Mouse (Mus musculus) cerebellum, adult 9-10 months (tissue): Measurements from ENCODE around the gene Ddx21.
A peak's percentile ranks its signal among the peaks of the same experiment; 100 is the strongest.
"Not testable (repeated sequence)": the region's sequence is repeated elsewhere in the genome, so short reads cannot be mapped to it uniquely, and the experiment has no call there.

Experiments
- DNase-seq: peaks from one replicate; pipeline ENCODE4 v3.0.0; 2022

The Ddx21 gene

DNA sequence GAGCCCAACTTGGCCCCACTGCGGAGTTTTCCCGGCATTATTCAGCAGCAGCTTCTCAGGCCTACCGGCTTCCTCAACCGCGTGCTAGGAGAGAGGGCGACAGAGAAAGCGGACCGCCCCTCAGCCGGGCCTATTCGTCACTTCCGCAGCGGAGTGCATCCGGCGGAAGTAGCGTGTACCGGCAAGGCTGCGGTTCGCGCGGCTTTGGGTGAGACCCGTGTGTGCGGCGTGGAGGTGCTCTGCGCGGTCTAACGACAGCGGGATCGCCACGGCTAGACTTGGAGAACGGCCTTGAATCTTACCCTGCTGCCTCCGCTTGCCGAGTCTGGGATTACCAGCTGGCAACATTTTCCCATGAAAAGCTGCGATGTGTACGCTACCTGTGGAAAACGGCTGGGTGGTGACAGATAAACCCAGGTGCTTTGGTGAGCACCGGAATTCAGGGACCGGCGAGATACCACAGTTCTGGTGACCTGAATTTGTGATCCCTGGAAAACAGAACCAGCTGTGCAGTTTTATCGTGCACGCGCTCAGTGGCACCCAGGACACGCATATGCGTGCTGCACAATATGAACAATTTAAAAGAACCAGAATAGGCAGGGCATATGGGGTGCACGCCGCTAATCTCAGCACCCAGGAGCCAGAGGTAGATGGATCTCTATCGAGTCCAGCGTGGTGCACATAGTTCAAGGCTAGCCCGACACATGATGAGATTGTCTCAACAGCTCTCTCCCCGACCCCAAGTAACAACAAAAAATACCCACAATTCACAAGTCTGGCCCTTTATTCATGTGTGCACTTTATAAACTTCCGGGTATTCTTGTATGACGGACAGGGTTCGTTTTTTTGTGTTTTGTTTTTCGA is at the start of gene Ddx21:
Gene Ddx21, minus strand, starts transcription at position 105 of the 864 bp plus-strand sequence.
- DNase-seq, result peak; percentile 82

DNA sequence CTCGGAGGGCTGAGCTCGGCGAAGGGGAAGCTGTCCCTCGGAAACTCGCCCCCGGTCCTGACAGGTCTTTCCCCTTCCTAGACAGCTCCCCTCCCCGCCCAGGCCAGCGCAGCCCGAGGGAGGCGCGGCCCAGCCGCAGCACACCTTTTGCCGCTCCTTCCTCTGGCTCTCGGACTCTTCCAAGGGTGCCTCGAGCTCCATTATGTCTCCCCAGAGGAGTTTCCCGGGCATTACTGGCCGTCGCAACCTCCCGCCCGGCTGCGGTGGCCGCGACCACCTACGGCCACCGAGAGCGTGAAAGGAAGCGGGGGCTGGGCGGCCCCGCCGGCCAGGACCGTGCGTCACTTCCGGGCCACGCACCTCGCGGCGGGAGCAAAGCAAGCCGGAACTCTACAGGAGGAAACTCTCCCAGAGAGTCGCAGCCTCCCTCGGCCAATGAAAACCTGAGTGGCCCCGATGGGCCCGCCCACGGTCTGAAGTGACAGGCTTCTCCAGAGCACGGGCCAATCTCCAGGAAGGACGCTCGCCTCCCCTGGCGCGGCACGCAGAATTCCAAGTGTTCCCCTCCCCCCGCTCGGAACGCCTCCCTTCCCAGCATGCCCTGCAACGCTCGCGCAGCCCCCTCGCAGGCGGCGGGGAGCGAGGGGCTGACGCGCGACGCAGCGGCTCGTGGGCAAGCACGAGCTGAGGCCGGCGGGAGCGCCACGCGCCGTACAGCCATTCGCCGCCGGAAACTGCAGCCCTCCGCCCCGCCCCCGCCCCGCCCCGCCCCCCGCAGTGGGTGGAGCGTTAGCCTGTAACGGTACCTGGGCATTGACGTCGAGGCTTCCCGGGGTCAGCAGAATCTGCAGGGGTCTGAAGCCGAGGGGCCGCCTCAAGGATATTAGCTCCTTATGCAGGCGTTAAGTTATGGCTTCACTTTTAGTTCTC is 49.1 kb upstream of the Ddx21 start, which contains the start of gene Ddx50:
Gene Ddx50, minus strand, starts transcription at position 338 of the 930 bp plus-strand sequence.
- peak; percentile 99 for DNase-seq

DNA sequence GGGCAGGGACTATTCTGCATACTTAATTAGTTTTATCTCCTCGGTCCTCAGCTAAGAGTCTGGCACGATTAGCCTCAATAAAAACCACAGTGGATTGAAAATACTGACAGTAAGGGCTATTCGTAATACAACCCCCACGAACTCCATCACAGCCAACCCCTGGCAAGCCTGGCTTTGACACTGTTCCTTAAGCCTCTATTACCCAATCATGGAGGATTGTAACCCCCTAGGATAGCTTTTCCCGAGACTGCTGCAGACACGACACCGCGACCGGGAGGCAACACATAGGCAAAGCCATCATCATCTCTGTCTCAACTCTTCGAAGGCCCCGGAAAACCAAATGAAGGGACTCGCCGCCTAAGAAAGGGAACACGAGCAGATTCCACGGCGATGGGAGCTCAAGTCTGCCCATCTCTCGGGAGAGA is 48.3 kb upstream of the Ddx21 start:
- no peak for DNase-seq

DNA sequence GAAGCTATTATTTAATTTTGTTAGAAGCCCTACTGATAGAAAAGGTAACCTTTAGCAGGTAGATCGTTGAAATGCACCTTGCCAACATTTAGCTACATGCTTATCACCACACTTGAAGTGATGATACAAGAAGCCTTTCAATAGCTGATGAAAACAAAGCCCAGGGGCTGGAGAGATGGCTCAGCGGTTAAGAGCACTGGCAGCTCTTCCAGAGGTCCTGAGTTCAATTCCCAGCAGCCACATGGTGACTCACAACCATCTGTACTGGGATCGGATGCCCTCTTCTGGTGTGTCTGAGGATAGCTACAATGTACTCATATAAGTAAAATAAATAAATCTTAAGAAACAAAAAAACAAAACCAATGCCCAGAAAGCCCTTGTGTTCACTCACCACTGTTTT is 2.1 kb upstream of the Ddx21 start:
- no peak for DNase-seq

DNA sequence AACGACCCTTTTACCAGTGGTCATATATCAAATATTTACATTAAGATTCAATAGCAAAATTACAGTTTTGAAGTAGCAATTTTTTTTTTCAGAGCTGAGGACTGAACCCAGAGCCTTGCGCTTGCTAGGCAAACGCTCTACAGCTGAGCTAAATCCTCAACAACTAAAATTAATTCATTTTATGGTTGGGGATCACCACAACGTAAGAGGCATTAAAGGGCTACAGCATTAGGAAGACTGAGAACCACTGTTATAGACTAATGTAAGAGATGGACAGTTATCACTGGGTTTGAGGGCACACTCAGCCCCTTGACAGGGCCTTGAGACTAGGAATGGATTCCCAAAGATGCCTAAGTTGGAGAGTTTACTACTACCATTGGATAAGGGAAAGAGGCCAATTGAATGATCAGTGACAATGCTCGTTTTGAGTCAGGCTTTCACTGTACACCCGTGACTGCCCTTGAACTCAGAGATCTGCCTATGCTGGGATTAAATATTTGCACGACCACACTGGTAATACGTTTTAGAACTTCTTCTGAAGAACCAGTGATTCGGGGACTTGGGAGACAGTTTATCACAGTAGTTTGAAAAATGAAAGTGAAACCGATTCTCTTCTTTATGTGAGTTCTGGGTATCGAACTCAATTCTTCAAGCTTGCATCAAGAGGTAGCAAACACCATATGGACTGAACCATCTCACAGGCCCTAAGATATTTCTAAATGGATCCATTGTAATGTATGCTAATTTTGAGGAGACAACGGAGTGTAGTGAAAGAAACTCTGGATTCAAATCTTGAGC is 1.4 kb upstream of the Ddx21 start:
- no peak for DNase-seq

DNA sequence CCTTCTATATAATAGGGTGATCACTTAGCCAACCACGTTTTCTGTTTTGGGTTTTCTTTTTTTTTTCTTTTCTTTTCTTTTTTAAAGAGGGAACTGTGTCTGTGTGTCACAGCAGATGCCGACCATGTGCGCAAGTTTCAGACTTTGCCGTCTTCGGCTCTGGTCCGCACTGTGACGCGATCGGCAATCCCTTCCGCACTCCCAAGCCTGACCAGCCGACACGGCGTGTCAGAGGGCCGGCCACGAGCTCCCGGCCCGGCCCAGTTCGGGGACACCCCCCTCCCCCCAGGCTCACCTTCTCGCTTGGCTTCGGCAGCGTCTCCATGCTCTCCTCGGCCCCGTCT is 276 bp downstream of the Ddx21 start:
- no peak for DNase-seq

DNA sequence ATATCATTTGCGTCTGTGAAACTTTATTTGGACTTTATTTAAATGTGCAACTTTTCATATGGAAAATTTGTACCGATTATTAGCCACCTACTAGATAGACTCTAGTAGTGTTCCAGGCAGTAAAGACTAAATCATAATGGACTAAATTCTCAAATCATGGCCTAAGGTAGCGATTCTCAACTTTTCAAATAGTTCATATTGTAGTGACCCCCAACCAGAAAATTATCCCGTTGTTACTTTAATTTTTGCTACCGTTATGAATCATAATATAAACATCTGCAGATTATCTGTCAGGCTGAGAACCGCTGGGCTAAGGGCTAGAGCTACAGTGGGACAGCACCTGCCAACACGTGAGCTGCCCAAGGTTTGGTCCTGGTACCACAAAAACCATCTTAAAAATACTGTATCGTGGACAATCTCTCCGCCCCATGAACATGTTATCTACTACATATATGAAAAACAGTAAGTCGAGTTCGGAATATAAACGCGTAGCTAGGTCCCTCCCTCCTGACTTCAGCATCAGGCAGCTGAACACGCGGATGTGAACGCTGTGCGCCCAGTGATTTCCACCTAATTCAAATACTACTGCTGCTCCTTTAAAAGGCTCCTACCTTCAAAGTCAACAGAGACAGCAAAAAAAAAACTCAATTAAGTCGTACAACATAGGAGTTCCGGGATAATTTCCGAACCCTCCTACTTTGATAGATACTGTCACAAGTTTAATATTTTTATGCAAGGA is 859 bp downstream of the Ddx21 start:
- DNase-seq, result no peak

DNA sequence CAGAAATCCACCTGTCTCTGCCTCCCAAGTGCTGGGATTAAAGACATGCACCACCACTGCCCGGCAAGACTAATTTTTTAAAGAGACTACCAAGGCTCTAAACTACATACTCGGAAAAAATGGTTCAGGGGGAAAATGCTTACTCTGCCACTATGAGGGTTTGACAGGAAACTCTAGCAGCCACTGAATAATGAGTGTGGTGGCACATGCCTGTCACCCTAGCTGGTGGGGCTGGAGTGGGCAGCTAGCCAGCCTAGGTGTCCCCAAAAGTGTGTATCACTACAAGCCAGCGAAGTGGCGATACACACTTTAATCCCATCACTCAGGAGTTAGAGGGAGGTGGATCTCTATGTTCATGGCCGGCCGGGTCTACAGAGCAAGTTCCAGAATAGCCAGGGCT is 2.0 kb downstream of the Ddx21 start:
- DNase-seq, result no peak

DNA sequence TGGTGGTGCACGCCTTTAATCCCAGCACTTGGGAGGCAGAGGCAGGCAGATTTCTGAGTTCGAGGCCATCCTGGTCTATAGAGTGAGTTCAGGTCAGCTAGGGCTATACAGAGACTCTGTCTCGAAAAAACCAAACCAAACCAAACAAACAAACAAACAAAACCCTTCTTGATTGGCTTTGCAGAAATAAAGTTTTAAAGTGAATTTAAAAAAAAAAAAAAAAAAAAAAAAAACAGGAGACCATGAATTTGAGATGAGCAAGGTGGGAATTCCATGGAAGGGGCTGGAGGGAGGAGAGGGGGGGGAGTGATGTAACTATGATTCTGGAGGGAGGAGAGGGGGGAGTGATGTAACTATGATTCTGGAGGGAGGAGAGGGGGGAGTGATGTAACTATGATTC is 2.8 kb downstream of the Ddx21 start:
- not testable (repeated sequence) for DNase-seq

DNA sequence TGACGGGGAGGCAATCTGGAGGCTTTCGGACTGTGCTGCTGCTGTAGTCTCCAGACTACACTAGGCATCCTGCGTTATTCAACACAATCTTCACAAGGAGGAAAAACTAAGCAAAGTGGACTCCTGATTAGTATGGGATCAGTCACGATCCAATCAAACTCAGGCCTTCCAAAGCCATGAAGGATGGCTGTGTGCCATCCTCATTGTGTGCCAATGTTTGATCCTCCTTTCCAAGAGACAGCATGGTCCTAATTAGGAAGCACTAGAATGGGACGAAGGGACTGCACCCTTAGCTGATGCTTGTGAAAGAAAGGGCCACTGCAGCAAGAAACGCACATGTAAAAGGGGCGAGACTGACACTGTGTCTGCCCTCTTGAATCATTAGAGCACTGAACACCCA is 9.6 kb downstream of the Ddx21 start:
- no peak for DNase-seq

DNA sequence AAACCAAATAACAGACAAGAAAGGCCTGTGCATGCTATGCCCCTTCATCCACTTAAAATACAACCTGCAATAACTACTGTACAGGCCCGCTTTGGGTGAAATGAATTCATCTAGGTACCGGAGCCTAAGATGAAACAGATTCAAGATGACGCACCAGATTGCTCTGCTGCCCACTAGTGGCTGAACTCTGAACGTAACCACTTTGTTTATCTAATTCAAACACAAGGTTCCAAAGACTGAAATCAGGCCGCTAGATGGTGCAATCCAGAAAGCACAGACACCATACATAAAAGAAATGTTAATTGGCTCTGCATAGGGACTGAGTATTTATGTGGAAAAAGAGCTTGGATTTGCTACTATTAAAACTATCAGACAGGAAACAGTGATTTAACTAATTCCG is 11.9 kb downstream of the Ddx21 start:
- peak; percentile 93 for DNase-seq

DNA sequence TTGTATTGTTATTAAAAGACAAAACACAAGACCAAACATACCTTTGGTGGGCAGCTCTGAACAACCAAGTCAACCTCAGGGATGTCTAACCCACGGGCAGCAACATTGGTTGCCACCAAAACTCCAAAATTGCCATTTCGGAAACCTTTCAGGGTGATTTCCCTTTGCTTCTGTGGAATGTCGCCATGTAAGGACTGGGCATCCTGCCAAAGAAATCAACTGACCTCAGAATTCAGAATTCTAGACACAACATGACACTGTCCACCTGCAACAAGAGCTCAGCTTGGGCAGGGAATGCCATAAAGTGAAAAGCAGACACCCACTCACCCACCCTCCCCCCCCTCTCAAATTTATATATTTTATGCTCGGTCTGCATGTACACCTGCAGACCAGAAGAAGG is 13.5 kb downstream of the Ddx21 start:
- no peak for DNase-seq

DNA sequence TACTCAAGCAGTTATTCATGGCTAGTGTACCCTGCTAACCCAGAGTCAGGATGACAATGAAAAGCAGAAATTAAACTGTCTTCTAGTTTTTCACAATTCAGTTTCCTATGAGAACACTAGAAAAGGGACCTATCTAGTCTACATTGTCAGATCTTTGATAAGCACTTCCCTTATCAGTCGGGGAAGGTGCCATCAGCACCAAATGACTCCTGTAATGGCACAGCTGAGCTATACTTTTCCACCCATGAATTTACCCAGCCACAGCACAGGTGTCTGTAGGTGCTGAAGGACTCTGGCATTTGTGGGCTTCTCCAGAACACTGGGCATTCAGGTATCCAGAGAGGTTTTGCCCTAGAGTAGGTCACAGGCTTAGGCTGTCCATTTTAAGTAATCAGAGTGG is 18.8 kb downstream of the Ddx21 start:
- DNase-seq, result no peak

DNA sequence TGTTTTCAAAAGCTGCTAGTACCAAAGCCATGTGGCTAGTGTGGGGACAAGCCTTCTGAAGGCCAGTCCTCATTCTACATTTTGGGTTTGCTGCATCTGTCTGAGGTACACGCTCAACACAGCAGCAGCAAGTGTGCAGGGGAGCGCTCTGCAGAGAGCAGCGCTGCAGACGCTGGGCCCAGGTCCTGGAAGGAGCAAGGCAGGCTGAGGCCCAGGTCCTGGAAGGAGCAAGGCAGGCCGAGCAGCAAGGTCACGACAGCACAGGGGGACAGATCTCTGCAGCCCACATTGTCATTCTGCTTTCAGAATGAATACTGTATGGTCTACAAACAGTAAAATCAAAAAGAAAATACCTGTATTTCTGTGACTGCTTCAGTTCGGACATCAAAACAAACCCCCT is 19.4 kb downstream of the Ddx21 start:
- DNase-seq, result no peak

DNA sequence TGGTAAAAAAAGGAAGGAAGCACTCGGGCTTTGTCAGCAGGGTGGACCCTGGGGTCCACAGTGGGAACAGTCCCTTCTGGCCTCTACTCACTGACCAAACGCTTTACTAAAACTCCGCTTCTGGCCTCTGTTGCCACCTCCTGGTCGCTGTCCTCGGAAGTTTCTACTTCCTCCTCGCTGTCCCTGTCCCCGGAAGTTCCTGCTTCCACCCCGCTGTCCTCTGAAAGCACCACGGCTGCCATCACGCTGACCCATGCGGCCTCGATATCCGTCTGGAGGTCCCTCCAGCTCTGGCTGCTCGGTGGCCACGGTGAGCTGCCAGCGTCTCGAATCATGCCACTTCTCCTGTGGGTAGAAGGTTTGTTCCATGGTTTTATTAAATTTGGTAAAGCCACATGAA is 19.8 kb downstream of the Ddx21 start:
- DNase-seq, result no peak

DNA sequence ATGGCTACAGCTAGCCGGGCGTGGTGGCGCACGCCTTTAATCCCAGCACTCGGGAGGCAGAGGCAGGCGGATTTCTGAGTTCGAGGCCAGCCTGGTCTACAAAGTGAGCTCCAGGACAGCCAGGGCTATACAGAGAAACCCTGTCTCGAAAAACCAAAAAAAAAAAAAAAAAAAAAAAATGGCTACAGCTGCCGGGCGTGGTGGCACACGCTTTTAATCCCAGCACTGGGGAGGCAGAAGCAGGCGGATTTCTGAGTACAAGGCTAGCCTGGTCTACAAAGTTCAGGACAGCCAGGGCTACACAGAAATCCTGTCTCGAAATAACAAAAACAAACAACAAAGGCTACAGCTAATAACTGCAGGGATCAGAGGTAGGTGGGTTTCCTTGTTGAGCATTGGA is 23.0 kb downstream of the Ddx21 start:
- DNase-seq, result not testable (repeated sequence)

DNA sequence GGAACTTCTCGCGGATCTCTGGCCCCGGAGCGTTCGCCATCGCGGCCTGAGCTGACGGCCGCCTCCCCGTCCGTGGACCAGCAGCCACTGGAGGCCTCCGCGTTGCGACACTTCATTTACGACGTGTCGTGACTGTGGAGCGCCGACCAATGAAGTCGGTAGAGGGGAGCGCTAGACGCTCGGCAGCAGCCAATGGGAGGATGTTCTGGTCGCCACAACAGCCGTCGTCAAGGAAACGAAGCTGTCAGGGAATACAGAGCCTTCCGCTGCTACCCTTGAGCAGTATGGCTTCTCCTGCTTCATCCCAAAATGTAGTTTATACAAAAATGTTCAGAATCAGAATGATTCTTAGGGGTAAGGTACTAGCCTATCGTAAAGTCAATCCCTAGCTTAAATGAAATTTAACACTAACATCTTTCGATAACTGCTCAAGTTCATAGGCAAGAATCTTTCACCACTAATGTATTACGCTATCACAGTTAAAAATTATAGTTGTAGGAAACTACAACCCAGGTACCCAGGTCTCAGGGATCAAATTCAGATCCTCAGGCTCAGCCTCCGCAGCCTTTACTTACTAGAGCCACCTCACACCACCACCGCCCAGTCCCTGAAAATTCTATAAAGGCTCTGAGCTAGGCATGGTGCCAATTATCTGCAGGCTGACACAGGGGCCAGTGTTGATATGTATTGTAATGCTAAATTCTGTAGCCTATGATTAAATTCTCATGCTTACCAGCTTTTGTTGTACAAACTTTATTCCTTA is 23.6 kb downstream of the Ddx21 start, which contains the start of gene Kif1bp:
Gene Kif1bp, minus strand, starts transcription at position 120 of the 763 bp plus-strand sequence.
- peak; percentile 98 for DNase-seq

DNA sequence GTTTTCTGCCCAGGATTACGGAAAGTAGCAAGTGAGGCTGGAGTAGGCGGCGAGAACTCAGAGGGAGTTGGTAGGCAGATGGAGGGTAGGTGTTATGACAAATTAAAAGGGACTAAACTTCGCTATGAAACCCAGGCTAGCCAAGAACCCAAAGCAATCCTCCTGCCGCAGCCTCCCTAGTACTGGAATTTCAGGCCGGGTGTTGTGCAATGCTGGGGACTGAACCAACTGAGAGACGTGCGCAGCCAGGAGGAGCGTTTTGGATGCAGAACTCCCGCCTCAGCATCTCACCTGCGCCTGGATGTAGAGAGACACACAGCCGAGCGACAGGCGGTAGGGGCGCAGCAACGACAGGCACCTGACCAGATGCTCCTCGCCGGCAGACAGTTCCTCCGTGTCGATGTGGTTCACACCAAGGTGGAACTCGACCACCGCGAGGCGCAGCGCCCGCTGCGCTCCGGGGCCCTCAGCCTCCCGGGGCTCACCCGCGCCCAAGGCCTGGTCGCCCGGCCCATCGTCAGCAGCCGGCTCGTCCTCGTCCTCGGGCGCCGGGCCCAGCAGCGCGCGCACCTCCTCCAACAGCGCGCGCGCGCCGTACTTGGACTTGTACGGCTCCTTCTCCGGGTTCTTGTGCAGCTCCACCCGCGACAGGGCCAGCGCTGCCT is 24.3 kb downstream of the Ddx21 start:
- DNase-seq, result peak; percentile 48

DNA sequence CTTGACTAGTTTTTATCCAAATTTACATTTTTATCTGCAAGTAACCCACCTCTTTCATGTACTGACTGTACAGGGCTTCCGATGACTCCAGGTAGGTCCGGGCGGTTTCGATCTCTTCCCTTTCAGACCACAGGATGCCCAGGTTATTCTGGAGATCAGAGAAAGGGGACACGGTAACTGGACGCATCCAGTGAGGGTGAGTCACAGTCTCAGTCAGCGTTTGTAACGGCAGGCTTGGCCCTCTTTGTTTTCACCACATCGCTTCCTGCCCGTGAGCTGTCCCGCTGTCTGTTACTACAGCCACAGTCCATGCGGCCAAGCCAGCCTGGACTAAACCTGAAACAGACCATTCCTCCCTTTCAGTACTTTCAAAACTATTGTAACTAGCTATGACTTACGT is 27.1 kb downstream of the Ddx21 start:
- DNase-seq, result no peak

DNA sequence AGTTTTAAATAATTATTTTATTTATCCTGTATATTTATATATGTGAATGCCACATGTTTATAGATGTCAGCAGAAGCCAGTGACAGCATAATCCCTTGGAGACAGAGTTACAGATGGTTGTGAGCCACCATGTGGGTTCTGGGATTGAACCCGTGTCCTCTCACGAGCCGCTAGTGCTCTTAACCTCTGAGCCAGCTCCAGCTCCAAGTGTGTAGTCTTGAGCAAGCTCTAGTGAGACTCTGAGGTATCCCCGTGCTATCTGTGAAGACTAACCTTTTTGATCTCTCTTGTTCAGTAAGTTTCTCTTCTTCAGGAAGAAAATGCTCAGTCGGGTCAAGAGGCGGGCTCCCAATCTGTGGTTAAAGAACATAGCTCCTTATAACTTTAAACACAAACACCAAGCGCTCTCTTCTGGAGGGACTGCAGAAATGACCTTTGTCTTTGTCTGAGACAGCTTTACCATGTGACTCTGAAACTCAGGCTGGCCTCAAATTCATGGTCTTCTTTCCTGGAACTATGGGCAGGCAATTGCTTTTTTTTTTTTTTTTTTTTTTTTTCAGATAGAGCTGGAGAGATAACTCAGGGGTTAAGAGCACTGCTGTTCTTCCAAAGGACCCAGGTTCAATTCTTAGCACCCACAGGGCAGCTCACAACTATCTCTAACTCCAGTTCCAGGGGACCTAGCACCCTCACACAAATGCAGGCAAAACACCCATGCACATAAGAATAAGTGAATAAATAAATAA is 31.8 kb downstream of the Ddx21 start:
- no peak for DNase-seq
